9 mouse cellular contexts compared by ENCODE assay signal in the genomic region with DNA sequence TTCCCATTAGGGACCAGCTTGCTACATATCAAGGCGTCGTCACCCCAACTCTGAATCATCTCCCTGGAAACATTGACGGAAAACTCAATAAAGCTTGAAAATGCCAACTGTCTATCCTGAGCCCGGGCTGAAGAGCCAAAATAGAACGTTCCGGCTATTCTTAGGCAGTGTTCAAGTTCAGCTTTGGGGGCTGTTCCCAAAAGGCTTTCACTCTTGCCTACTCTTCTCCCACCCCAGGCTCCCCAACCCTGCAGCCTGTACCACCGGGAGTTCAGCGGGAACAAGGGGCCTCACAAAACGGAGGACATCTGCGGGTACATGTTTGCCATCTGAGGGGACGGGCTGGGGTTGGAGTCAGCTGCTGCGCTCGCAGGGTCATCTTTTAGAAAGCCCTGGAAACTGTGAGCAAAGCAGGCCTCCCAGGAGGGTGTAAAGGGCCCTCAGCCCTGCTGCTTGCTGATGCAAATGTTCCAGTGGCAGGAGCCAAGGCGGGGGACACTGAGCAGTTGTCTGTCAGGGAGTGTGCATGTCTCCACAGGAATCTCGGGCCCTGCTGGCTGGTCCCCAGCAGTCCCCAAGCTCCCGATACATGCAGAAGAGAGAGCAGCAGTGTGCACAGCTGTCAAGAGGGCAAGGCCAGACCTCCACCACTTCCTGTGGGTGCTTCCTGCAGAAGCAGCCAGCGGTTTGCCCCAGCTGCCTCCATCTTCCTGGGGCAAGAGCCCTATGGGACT.
DNase-seq lines count a peak whose midpoint lies in the region; ATAC-seq and TF ChIP-seq lines count a peak whose summit lies in the region.
"Had no signal": no experiment of that assay in that cellular context is flagged by ENCODE, and none has a peak within 500 bp of the region (broad histone marks: within the 10 kb centered on the region; RNA-seq: fewer than 3 reads in every experiment).

No protein-coding gene starts in this region.

- peaks cover 33% of the 10 kb centered on the region for H3K36me3 ChIP-seq in limb, embryonic 12.5 days
- peaks cover 7% of the 10 kb centered on the region for H3K36me3 ChIP-seq in thymus, adult 2 months (ENCODE audit: control insufficient read depth, insufficient read depth, low read length)
- H3K36me3 ChIP-seq in intestine, postnatal 0 days (ENCODE audit: control insufficient read depth, insufficient read depth) = no peaks in the 10 kb centered on the region; the same call in 1 of the 2 replicates

- WGBS in limb, embryonic 12.5 days = 87% methylated on average over 17 of the region's 17 CpGs
- 34% methylated on average over 17 of the region's 17 CpGs for WGBS in thymus, adult 2 months
- WGBS in intestine, postnatal 0 days = 80% methylated on average over 17 of the region's 17 CpGs

- no peak for TF ChIP-seq CTCF in thymus, adult 2 months (IDR thresholded peaks at IDR 0.05; ENCODE audit: borderline replicate concordance, control insufficient read depth, extremely low read depth, insufficient read depth, low read length, poor library complexity)
- TF ChIP-seq CTCF in intestine, postnatal 0 days (IDR thresholded peaks at IDR 0.05; ENCODE audit: low read depth) = no peak

- H3K27me3 ChIP-seq in limb, embryonic 12.5 days = no peaks in the 10 kb centered on the region
- H3K27me3 ChIP-seq in thymus, adult 2 months (ENCODE audit: control insufficient read depth, insufficient read depth, low read length) = no peaks in the 10 kb centered on the region
- H3K27me3 ChIP-seq in intestine, postnatal 0 days (replicated peaks; ENCODE audit: control insufficient read depth, insufficient read depth, low read length) = no peaks in the 10 kb centered on the region
- H3K27me3 ChIP-seq: neural tube, embryonic 13.5 days had no signal

- peak; percentile 51; the same call in 1 of the 2 replicates for TF ChIP-seq POLR2A in thymus, adult 2 months (IDR thresholded peaks at IDR 0.05; ENCODE audit: control insufficient read depth, extremely low read depth, insufficient read depth, low read length, poor library complexity)

- no peak for DNase-seq in frontal cortex, postnatal 25 days (ENCODE audit: low spot score in 2 of 2)
- DNase-seq in right cerebral cortex, adult 18-20 months = peak; percentile 58
- no peak for DNase-seq in right cerebral cortex, postnatal 14 days
- DNase-seq in thymus, adult 2 months = peak; percentile 87
- DNase-seq in testis, postnatal 10 days (ENCODE audit: low spot score) = no peak

- H3K9ac ChIP-seq in limb, embryonic 12.5 days (replicated peaks) = no peak overlapping the region
- H3K9ac ChIP-seq in intestine, postnatal 0 days (ENCODE audit: low read depth, low read length) = no peak overlapping the region
- H3K9ac ChIP-seq: neural tube, embryonic 13.5 days had no signal

- no peak overlapping the region for H3K4me3 ChIP-seq in limb, embryonic 12.5 days (replicated peaks)
- H3K4me3 ChIP-seq in thymus, adult 2 months (ENCODE audit: control insufficient read depth, insufficient read depth, low read length) = no peak overlapping the region
- no peak overlapping the region for H3K4me3 ChIP-seq in intestine, postnatal 0 days (ENCODE audit: low read depth, low read length)
- H3K4me3 ChIP-seq: neural tube, embryonic 13.5 days had no signal

- H3K9me3 ChIP-seq in limb, embryonic 12.5 days = peaks cover 5% of the 10 kb centered on the region; the same call in 1 of the 2 replicates
- no peaks in the 10 kb centered on the region for H3K9me3 ChIP-seq in intestine, postnatal 0 days (ENCODE audit: control insufficient read depth)
- H3K9me3 ChIP-seq: neural tube, embryonic 13.5 days had no signal

- no peak overlapping the region for H3K4me2 ChIP-seq in limb, embryonic 12.5 days
- no peak overlapping the region for H3K4me2 ChIP-seq in intestine, postnatal 0 days (replicated peaks; ENCODE audit: low read depth)
- H3K4me2 ChIP-seq: neural tube, embryonic 13.5 days had no signal

- H3K27ac ChIP-seq in limb, embryonic 12.5 days = 0 out of 2 replicates have a peak overlapping the region, but pooled peaks have one; percentile 17
- H3K27ac ChIP-seq in thymus, adult 2 months (ENCODE audit: control insufficient read depth, insufficient read depth, low read length) = peak overlapping the region; percentile 99
- H3K27ac ChIP-seq in intestine, postnatal 0 days (ENCODE audit: low read depth, low read length) = no peak overlapping the region
- H3K27ac ChIP-seq: neural tube, embryonic 13.5 days had no signal

- peak; percentile 39 for ATAC-seq in frontal cortex, adult (ENCODE audit: low TSS enrichment)
- ATAC-seq in limb, embryonic 12.5 days (ENCODE audit: insufficient number of reproducible peaks, insufficient read depth, low FRiP score, low TSS enrichment, low read depth) = no peak
- ATAC-seq in intestine, postnatal 0 days = no peak

- H3K4me1 ChIP-seq in limb, embryonic 12.5 days (replicated peaks) = 0 out of 2 replicates have a peak, but pooled peaks cover 7% of the 10 kb centered on the region
- peaks cover 88% of the 10 kb centered on the region for H3K4me1 ChIP-seq in thymus, adult 2 months (replicated peaks; ENCODE audit: control insufficient read depth, insufficient read depth, low read length)
- no peaks in the 10 kb centered on the region for H3K4me1 ChIP-seq in intestine, postnatal 0 days (replicated peaks; ENCODE audit: control insufficient read depth, insufficient read depth, low read length)

Comparison
In these comparisons a context has a peak if more than half of its experiments do, and no peak if none do; other contexts are left out.
1. DNase-seq: peak in right cerebral cortex, adult 18-20 months (single experiment) and thymus, adult 2 months (single experiment); none in frontal cortex, postnatal 25 days (0 of 2), right cerebral cortex, postnatal 14 days (single experiment) and testis, postnatal 10 days (single experiment).